Mouse (Mus musculus): Measurements from ENCODE around the gene Creb3. TPM values are rescaled to one million over a fixed set of nuclear protein-coding genes. Genes with fewer than 3 reads are reported as not detected.
"Not testable (repeated sequence)": the region's sequence is repeated elsewhere in the genome, so short reads cannot be mapped to it uniquely, and the experiment has no call there.

Gene Creb3
- polyA plus RNA-seq, 1 experiment from 2014 or later = 41.7 TPM

GRCm38 (mm10) chr4:43586411-43586810 is 24.3 kb downstream of the Creb3 start:
- Histone ChIP-seq H3K4me2 (ENCODE audit: low read depth, low read length) (no peak overlapping the region), H3K9ac (replicated peaks; ENCODE audit: low read length) (0 out of 2 replicates have a peak overlapping the region, but pooled peaks have one; percentile 13), H3K27me3 (ENCODE audit: control insufficient read depth, insufficient read depth, low read length) (no peaks in the 10 kb centered on the region), H3K36me3 (replicated peaks; ENCODE audit: control insufficient read depth, insufficient read depth, low read depth, low read length) (peaks cover 3% of the 10 kb centered on the region; the same call in 1 of the 2 replicates), H3K27ac (replicated peaks; ENCODE audit: low read depth, low read length) (no peak overlapping the region), H3K9me3 (replicated peaks; ENCODE audit: control insufficient read depth, low read length) (no peaks in the 10 kb centered on the region), H3K4me3 (ENCODE audit: low read depth, low read length) (no peak overlapping the region), H3K4me1 (ENCODE audit: control insufficient read depth, insufficient read depth, low read length) (no peaks in the 10 kb centered on the region)
- no peak for DNase-seq (ENCODE audit: low spot score)
- no peak for ATAC-seq (replicated peaks; ENCODE audit: insufficient number of reproducible peaks, low FRiP score, low TSS enrichment, low read depth)
- WGBS = 75% methylated on average over 8 of the region's 8 CpGs

GRCm38 (mm10) chr4:43587681-43588080 is 25.5 kb downstream of the Creb3 start:
- Histone ChIP-seq H3K4me2 (ENCODE audit: low read depth, low read length) (no peak overlapping the region), H3K4me1 (ENCODE audit: control insufficient read depth, insufficient read depth, low read length) (no peaks in the 10 kb centered on the region), H3K9ac (replicated peaks; ENCODE audit: low read length) (no peak overlapping the region), H3K4me3 (ENCODE audit: low read depth, low read length) (no peak overlapping the region), H3K27me3 (ENCODE audit: control insufficient read depth, insufficient read depth, low read length) (no peaks in the 10 kb centered on the region), H3K36me3 (replicated peaks; ENCODE audit: control insufficient read depth, insufficient read depth, low read depth, low read length) (no peaks in the 10 kb centered on the region; the same call in 1 of the 2 replicates), H3K27ac (replicated peaks; ENCODE audit: low read depth, low read length) (no peak overlapping the region), H3K9me3 (replicated peaks; ENCODE audit: control insufficient read depth, low read length) (no peaks in the 10 kb centered on the region)
- 49% methylated on average over 7 of the region's 7 CpGs for WGBS
- peak; percentile 36 for DNase-seq (ENCODE audit: low spot score)
- ATAC-seq (replicated peaks; ENCODE audit: insufficient number of reproducible peaks, low FRiP score, low TSS enrichment, low read depth) = no peak

- no peaks in the 10 kb centered on the region for H3K36me3 ChIP-seq (replicated peaks; ENCODE audit: control insufficient read depth, insufficient read depth, low read depth, low read length)
- H3K27ac ChIP-seq (replicated peaks; ENCODE audit: low read depth, low read length) = no peak overlapping the region
- H3K9ac ChIP-seq (replicated peaks; ENCODE audit: low read length) = no peak overlapping the region
- ATAC-seq (replicated peaks; ENCODE audit: insufficient number of reproducible peaks, low FRiP score, low TSS enrichment, low read depth) = no peak
- H3K4me1 ChIP-seq (ENCODE audit: control insufficient read depth, insufficient read depth, low read length) = no peaks in the 10 kb centered on the region
- DNase-seq (ENCODE audit: low spot score) = no peak
- H3K4me2 ChIP-seq (ENCODE audit: low read depth, low read length) = no peak overlapping the region
- 89% methylated on average over 5 of the region's 5 CpGs for WGBS
- H3K9me3 ChIP-seq (replicated peaks; ENCODE audit: control insufficient read depth, low read length) = no peaks in the 10 kb centered on the region
- no peaks in the 10 kb centered on the region for H3K27me3 ChIP-seq (ENCODE audit: control insufficient read depth, insufficient read depth, low read length)
- H3K4me3 ChIP-seq (ENCODE audit: low read depth, low read length) = no peak overlapping the region
Observed at GRCm38 (mm10) chr4:43591543-43591942, 29.4 kb downstream of the Creb3 start.

- DNase-seq (ENCODE audit: low spot score) (no peak), ATAC-seq (replicated peaks; ENCODE audit: insufficient number of reproducible peaks, low FRiP score, low TSS enrichment, low read depth) (no peak)
- Histone ChIP-seq H3K36me3 (replicated peaks; ENCODE audit: control insufficient read depth, insufficient read depth, low read depth, low read length) (no peaks in the 10 kb centered on the region), H3K9ac (replicated peaks; ENCODE audit: low read length) (no peak overlapping the region), H3K4me1 (ENCODE audit: control insufficient read depth, insufficient read depth, low read length) (no peaks in the 10 kb centered on the region), H3K9me3 (replicated peaks; ENCODE audit: control insufficient read depth, low read length) (no peaks in the 10 kb centered on the region), H3K27ac (replicated peaks; ENCODE audit: low read depth, low read length) (no peak overlapping the region), H3K27me3 (ENCODE audit: control insufficient read depth, insufficient read depth, low read length) (no peaks in the 10 kb centered on the region), H3K4me2 (ENCODE audit: low read depth, low read length) (no peak overlapping the region), H3K4me3 (ENCODE audit: low read depth, low read length) (no peak overlapping the region)
- 74% methylated on average over 3 of the region's 3 CpGs for WGBS
Observed at GRCm38 (mm10) chr4:43591961-43592360, 29.8 kb downstream of the Creb3 start.

GRCm38 (mm10) chr4:43593453-43593852 is 31.3 kb downstream of the Creb3 start:
- no peak for DNase-seq (ENCODE audit: low spot score)
- Histone ChIP-seq H3K9ac (replicated peaks; ENCODE audit: low read length) (no peak overlapping the region), H3K27ac (replicated peaks; ENCODE audit: low read depth, low read length) (no peak overlapping the region), H3K36me3 (replicated peaks; ENCODE audit: control insufficient read depth, insufficient read depth, low read depth, low read length) (no peaks in the 10 kb centered on the region), H3K27me3 (ENCODE audit: control insufficient read depth, insufficient read depth, low read length) (no peaks in the 10 kb centered on the region), H3K4me2 (ENCODE audit: low read depth, low read length) (no peak overlapping the region), H3K9me3 (replicated peaks; ENCODE audit: control insufficient read depth, low read length) (no peaks in the 10 kb centered on the region), H3K4me1 (ENCODE audit: control insufficient read depth, insufficient read depth, low read length) (no peaks in the 10 kb centered on the region), H3K4me3 (ENCODE audit: low read depth, low read length) (no peak overlapping the region)
- WGBS = 55% methylated on average over 3 of the region's 3 CpGs
- no peak for ATAC-seq (replicated peaks; ENCODE audit: insufficient number of reproducible peaks, low FRiP score, low TSS enrichment, low read depth)

GRCm38 (mm10) chr4:43596597-43596996 is 34.5 kb downstream of the Creb3 start:
- not testable (repeated sequence) for H3K4me2 ChIP-seq (ENCODE audit: low read depth, low read length); H3K4me1 ChIP-seq (ENCODE audit: control insufficient read depth, insufficient read depth, low read length); ATAC-seq (replicated peaks; ENCODE audit: insufficient number of reproducible peaks, low FRiP score, low TSS enrichment, low read depth); H3K4me3 ChIP-seq (ENCODE audit: low read depth, low read length); H3K36me3 ChIP-seq (replicated peaks; ENCODE audit: control insufficient read depth, insufficient read depth, low read depth, low read length); H3K27me3 ChIP-seq (ENCODE audit: control insufficient read depth, insufficient read depth, low read length); H3K9ac ChIP-seq (replicated peaks; ENCODE audit: low read length); H3K9me3 ChIP-seq (replicated peaks; ENCODE audit: control insufficient read depth, low read length); DNase-seq (ENCODE audit: low spot score); H3K27ac ChIP-seq (replicated peaks; ENCODE audit: low read depth, low read length)
- 70% methylated on average over 2 of the region's 2 CpGs for WGBS

DNA sequence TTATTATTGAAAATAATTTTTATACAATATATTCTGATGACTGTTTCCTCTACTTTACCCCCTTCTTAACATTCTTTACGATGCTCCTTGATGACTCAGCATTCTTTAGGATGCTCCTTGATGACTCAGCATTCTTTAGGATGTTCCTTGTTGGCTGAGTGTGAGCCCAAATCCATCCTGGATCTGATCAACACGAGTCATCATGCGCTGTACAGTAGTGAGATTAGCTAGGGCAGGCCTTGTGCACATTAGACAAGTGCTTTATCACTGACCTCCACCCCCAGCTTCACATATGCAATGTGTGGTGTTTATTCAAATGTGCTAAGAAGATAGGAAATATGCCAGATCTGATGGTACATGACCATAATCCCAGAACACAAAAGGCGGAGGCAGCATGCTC is 36.1 kb downstream of the Creb3 start:
- Histone ChIP-seq H3K4me2 (ENCODE audit: low read depth, low read length) (no peak overlapping the region), H3K9ac (replicated peaks; ENCODE audit: low read length) (no peak overlapping the region), H3K27ac (replicated peaks; ENCODE audit: low read depth, low read length) (no peak overlapping the region), H3K36me3 (replicated peaks; ENCODE audit: control insufficient read depth, insufficient read depth, low read depth, low read length) (no peaks in the 10 kb centered on the region), H3K9me3 (replicated peaks; ENCODE audit: control insufficient read depth, low read length) (no peaks in the 10 kb centered on the region), H3K4me1 (ENCODE audit: control insufficient read depth, insufficient read depth, low read length) (no peaks in the 10 kb centered on the region), H3K27me3 (ENCODE audit: control insufficient read depth, insufficient read depth, low read length) (no peaks in the 10 kb centered on the region), H3K4me3 (ENCODE audit: low read depth, low read length) (no peak overlapping the region)
- ATAC-seq (replicated peaks; ENCODE audit: insufficient number of reproducible peaks, low FRiP score, low TSS enrichment, low read depth) (no peak), DNase-seq (ENCODE audit: low spot score) (no peak)
- WGBS = 83% methylated on average over 4 of the region's 4 CpGs

DNA sequence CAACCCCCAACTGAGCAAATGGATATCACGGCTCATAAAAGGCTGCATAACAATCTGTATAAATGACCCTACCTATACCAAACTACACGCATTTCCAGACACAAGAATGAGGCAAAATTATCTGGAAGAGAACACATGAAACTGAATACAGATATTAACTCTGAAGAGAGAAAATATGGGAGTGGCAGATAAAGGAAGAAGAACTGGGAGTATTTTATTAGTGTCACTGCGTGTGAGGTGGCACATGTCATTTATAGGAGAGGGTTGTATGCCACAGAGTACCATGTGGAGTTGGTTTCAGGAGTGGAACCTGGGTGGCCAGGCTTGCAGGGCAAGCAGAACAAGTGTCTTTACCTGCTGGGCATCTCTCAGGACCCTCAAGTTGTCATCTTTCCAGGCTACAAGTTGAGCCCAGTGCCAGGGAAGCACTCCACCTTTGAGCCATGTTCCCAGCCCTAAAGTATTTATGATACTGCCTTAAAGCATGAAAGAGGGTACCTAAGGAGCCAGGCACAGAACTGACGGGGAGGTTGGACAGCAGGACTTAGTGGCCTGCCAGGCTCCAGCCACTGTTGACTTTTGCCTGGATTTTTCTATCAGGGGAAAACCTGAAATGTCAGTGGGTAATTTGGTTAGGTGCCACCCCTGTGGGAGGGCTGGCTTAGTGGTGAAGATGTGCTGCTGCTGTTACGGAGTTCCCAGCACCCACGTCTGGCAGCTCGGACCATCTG is 36.7 kb downstream of the Creb3 start:
- Histone ChIP-seq H3K4me3 (ENCODE audit: low read depth, low read length) (no peak overlapping the region), H3K4me2 (ENCODE audit: low read depth, low read length) (no peak overlapping the region), H3K27me3 (ENCODE audit: control insufficient read depth, insufficient read depth, low read length) (no peaks in the 10 kb centered on the region), H3K27ac (replicated peaks; ENCODE audit: low read depth, low read length) (no peak overlapping the region), H3K9ac (replicated peaks; ENCODE audit: low read length) (no peak overlapping the region), H3K36me3 (replicated peaks; ENCODE audit: control insufficient read depth, insufficient read depth, low read depth, low read length) (no peaks in the 10 kb centered on the region), H3K9me3 (replicated peaks; ENCODE audit: control insufficient read depth, low read length) (no peaks in the 10 kb centered on the region), H3K4me1 (ENCODE audit: control insufficient read depth, insufficient read depth, low read length) (no peaks in the 10 kb centered on the region)
- 85% methylated on average over 7 of the region's 7 CpGs for WGBS
- no peak for DNase-seq (ENCODE audit: low spot score)
- ATAC-seq (replicated peaks; ENCODE audit: insufficient number of reproducible peaks, low FRiP score, low TSS enrichment, low read depth) = no peak

All from embryonic facial prominence, embryonic 11.5 days (tissue).